Mouse (Mus musculus) gastrocnemius, adult 18-20 months (tissue): Measurements from ENCODE around the gene Tespa1. TPM values are rescaled to one million over a fixed set of nuclear protein-coding genes. Genes with fewer than 3 reads are reported as not detected.
"Not testable (repeated sequence)": the region's sequence is repeated elsewhere in the genome, so short reads cannot be mapped to it uniquely, and the experiment has no call there.

ENCODE experiments used
- DNase-seq: peaks from one replicate; pipeline ENCODE4 v3.0.0; 2021; ENCODE audit warnings: low spot score
- total RNA-seq, 2 experiments: library from RNA; stranded (reverse); gene quantifications; 2 replicates each; pipeline ENCODE4 v1.2.3; 2021

The Tespa1 gene
- total RNA-seq, 2 experiments from 2014 or later: 0.18 to 0.47 TPM

DNA sequence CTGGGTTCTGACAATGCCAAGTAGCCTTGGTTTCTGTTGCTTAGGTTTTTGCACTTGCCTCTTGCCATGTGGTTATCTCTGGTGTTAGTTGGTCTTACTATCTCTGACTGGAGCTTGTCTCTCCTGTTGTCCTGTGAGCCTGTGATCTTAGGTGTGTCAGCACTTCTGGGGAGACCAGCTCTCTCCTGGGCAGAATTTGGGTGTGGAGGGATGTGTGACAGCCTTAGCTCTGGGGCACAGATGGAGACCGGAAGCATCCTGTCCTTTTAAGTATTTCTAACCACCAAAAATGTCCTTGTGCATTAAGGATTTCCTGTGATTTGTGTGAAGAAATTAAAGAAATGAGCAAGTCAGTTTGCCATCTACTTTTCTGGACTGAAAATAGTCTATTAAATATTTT, 21.4 kb downstream of the Tespa1 start:
- DNase-seq: no peak

DNA sequence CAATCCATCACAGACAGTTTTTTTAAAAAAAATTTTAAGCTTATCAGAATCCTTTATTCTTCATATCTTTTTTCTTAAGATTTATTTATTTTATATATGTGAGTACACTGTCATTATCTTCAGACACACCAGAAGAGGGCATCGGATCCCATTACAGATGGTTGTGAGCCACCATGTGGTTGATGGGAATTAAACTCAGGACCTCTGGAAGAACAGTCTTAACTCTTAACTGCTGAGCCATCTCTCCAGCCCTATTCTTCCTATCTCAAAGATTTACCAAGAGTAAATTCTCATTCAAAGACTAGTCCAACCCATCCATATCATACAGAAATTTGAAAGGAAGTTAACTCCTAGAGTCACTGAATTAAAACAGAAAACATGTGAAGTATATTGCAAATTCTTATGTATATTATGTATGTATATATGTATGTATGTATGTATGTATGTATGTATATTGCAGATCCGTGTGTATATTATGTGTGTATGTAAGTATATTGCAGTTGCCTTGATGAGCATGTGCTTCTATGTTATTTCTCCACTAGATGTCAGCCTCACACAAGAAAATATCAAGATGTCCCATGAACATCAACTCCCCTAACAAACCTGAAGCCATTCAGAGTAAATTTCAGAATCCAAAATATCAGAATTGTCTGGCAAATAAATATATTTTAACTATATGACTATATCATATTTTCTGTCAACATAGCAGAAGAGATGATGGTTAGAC, 40.9 kb downstream of the Tespa1 start:
- DNase-seq: no peak

DNA sequence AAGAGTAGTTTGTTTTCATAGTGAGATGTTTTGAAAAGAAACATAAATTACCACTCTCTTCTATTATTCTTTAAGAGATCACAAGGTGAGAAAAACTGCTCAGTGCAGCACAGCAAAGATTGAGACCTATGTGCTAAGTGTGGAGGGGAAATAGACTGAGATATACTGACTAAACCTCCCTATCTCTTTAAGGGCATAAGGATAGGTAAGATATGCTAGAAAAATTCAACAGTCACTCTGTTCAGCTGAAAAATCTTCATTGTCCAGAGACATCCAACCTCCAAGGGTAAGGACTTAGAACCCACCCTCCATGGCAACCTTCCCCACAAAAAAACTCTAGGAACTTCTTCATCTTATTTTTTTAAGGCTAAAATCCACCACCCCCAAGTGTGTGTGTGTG, 42.1 kb downstream of the Tespa1 start:
- no peak for DNase-seq

DNA sequence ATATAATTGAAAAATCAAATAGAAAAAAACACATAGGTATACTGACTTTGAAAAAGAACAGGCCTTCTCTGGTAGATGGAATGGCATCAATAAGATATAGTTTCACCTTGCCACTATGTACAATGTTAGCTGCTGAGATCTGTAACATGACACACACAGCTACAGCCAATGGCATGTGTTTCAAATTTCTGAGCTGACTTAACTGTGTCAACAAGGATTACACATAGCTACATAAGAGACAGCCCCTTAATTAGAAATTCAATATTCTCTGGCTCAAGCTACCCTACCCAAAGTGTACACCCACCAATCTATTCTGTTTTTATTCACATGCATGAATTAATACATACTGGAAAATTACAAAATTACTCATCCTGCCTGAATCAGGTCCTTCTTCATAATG, 45.7 kb downstream of the Tespa1 start:
- DNase-seq: no peak

GRCm38 (mm10) chr10:130370005-130370682, 47.5 kb downstream of the Tespa1 start:
- DNase-seq: no peak

- DNase-seq: no peak
Measured at GRCm38 (mm10) chr10:130371644-130372043, 49.0 kb downstream of the Tespa1 start.

DNA sequence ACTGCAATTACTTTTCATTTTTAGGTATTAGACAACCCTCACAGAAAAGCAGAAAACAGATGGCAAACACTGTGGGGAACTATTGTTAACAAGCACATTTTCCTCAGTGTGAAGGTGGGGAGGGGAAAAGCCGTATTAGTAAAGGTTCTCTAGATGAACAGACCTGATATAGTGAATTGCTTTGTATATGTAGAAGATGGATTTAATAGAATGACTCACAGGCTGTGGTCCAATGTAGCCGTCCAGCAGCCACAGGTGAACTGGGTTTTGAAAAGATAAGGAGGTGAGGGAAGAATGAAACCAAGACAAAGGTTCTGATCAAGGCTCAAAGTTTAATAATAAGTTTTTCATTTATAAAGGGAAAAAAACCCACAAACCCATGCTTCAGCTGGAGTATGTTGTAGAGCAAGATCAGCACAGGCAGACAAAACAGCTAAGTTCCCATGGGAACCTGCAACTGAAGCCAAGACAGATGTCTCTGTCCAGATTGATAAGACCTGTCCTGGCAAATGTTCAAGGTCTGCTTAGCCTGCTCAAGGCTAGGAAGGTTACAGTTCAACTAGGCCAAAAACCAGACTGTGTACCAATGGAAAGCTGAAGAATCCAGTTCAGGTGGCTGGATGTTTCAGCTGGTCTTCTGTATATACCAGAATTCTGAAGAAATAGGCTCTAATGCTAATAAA, 50.0 kb downstream of the Tespa1 start:
- DNase-seq: no peak

DNA sequence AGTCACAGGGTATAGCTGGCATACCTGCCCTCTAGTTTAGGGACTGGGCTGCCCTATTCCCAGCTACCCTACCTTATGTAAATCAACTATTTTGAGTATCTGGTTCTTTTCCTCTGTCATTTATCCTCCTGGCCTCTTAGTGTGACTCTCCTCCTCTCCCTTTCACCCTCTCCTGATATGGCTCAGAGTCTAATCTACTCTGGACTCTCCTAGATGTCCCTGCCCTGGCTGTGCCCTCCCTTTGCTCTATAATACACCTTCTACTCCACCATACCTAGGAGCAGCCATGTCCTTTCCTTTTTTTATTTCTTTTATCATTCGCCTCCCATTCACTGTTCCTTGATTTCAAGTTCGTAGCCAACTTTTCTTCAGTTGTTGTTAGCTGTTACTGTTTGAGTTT, 52.5 kb downstream of the Tespa1 start:
- DNase-seq: no peak

- DNase-seq: no peak
Measured at GRCm38 (mm10) chr10:130394232-130394631, 71.6 kb downstream of the Tespa1 start, which contains the start of gene Vmn2r84. TSS of gene Vmn2r84 (minus strand) at chr10:130394332.

DNA sequence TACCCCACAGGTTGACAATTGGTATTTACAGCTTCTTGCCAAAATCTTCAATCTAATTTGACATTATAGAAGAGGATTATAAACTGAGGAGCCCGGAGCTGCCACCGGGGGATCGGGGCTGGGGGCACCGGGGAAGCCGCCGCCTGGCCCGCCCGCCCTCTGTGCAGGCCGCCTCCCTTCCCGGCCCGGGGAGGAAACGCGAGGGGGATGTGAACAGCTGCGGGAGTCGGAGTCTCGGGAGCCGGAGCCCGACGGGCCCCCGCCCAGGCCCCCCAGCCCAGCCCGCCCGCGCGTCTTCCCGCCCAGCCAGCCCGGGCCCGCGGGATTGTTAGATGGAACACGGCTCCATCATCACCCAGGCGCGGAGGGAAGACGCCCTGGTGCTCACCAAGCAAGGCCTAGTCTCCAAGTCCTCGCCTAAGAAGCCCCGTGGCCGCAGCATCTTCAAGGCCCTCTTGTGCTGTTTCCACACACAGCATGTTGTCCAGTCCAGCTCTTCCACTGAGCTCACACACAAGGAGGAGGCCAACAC, 89.6 kb downstream of the Tespa1 start:
- DNase-seq: not testable (repeated sequence)

Other genes with a start within 250 kb of the Tespa1 start
- not detected for gene Olfr823, start 207.5 kb upstream of the Tespa1 start, total RNA-seq
- not detected for gene Olfr824, start 192.9 kb upstream of the Tespa1 start, total RNA-seq
- not detected for gene Olfr825, start 156.1 kb upstream of the Tespa1 start, total RNA-seq
- not detected for gene Olfr826, start 138.7 kb upstream of the Tespa1 start, total RNA-seq
- not detected for gene Olfr827, start 108.5 kb upstream of the Tespa1 start, total RNA-seq
- gene Neurod4, start 42.6 kb upstream of the Tespa1 start, total RNA-seq: not detected
- gene Vmn2r84, start 71.5 kb downstream of the Tespa1 start, total RNA-seq: not detected
- not detected for gene Vmn2r85, start 106.8 kb downstream of the Tespa1 start, total RNA-seq
- gene Vmn2r86, start 133.2 kb downstream of the Tespa1 start, total RNA-seq: not detected
- not detected for gene Vmn2r87, start 174.5 kb downstream of the Tespa1 start, total RNA-seq